Mouse (Mus musculus) midbrain, postnatal 0 days (tissue): ENCODE data around the gene B130006D01Rik. TPM values are rescaled to one million over a fixed set of nuclear protein-coding genes. Genes with fewer than 3 reads are reported as not detected.

Experiments used
- ATAC-seq: fragments of 200-750 bp; cut with Nextera tagmentation; 2 replicates; pipeline ENCODE4 v1.8.0; 2017; ENCODE audit warnings: moderate number of reproducible peaks, mild to moderate bottlenecking, moderate TSS enrichment, moderate library complexity; ENCODE audit not compliant: low FRiP score
- DNase-seq: peaks from one replicate; pipeline ENCODE4 v3.0.0-alpha.2; 2015; ENCODE audit warnings: low spot score
- H3K27ac ChIP-seq: fragments of 300-500 bp; sonication (generic); 2 replicates; pipeline ENCODE4 v1.5.1; 2014; ENCODE audit warnings: low read depth, mild to moderate bottlenecking, low read length, mixed read lengths
- H3K27me3 ChIP-seq: fragments of 300-500 bp; sonication (generic); 2 replicates; pipeline ENCODE4 v1.6.1; 2014; ENCODE audit warnings: low read length, control low read depth, mixed read lengths; ENCODE audit not compliant: insufficient read depth
- H3K36me3 ChIP-seq: fragments of 300-500 bp; sonication (generic); 2 replicates; pipeline ENCODE4 v1.6.1; 2014; ENCODE audit warnings: low read length, control low read depth, mixed read lengths; ENCODE audit not compliant: insufficient read depth
- H3K4me1 ChIP-seq: fragments of 300-500 bp; sonication (generic); 2 replicates; pipeline ENCODE4 v1.6.1; 2014; ENCODE audit warnings: mild to moderate bottlenecking, control low read depth, antibody characterized with exemption, low read length, mixed read lengths; ENCODE audit not compliant: insufficient read depth
- H3K4me2 ChIP-seq: fragments of 300-500 bp; sonication (generic); 2 replicates; pipeline ENCODE4 v1.6.1; 2014; ENCODE audit warnings: low read depth, mild to moderate bottlenecking, low read length, mixed read lengths; ENCODE audit not compliant: poor library complexity, severe bottlenecking
- H3K4me3 ChIP-seq: fragments of 300-500 bp; sonication (generic); 2 replicates; pipeline ENCODE4 v1.5.1; 2014; ENCODE audit warnings: low read depth, mild to moderate bottlenecking, low read length, moderate library complexity
- H3K9ac ChIP-seq: fragments of 300-500 bp; sonication (generic); replicated peaks from 2 replicates; pipeline ENCODE4 v1.6.1; 2014; ENCODE audit warnings: mild to moderate bottlenecking, low read length, moderate library complexity, mixed read lengths; ENCODE audit not compliant: poor library complexity, severe bottlenecking
- H3K9me3 ChIP-seq: fragments of 300-500 bp; sonication (generic); 2 replicates; pipeline ENCODE4 v1.6.1; 2016; ENCODE audit warnings: low read length, control low read depth
- CTCF ChIP-seq: IDR thresholded peaks from 2 replicates; pipeline ENCODE4 v1.5.1; 2016; ENCODE audit warnings: antibody characterized with exemption, mild to moderate bottlenecking
- WGBS: fragments of 180-500 bp; shearing (Covaris S2); extraction: QIAGEN DNeasy Blood & Tissue Kit; methylation state at CpG from one replicate; pipeline ENCODE4 v1.1.7; 2014; 5-methylcytosine and 5-hydroxymethylcytosine counted together
- polyA plus RNA-seq: library from polyadenylated mRNA; unstranded; fragments of >200 nt; fragmentation: Nextera tagmentation; extraction: Ambion mirVana; gene quantifications from 2 replicates; pipeline ENCODE4 v1.2.1, GENCODE M21; 2015
- total RNA-seq: library from RNA; depleted of rRNA; stranded (reverse); fragments of >200 nt; gene quantifications from 2 replicates; pipeline ENCODE4 v1.2.3, GENCODE M21; 2014; rRNA removed

Gene B130006D01Rik
- total RNA-seq (0.66 and 2.1 TPM in 2 replicates), polyA plus RNA-seq (0.32 and 0.51 TPM in 2 replicates)

- H3K27ac ChIP-seq: no peak within 1 kb of the TSS
- no peaks in the 10 kb centered on the region for H3K36me3 ChIP-seq
- DNase-seq: no peak
- no peaks in the 10 kb centered on the region for H3K9me3 ChIP-seq
- no peak within 1 kb of the TSS for H3K4me2 ChIP-seq
- H3K4me1 ChIP-seq: no peaks in the 10 kb centered on the region
- no peaks in the 10 kb centered on the region for H3K27me3 ChIP-seq
- no peak for TF ChIP-seq CTCF
- H3K4me3 ChIP-seq: no peak within 1 kb of the TSS
- WGBS: 97% methylated on average over 5 of the region's 5 CpGs
- no peak for ATAC-seq
- no peak within 1 kb of the TSS for H3K9ac ChIP-seq
Observed at GRCm38 (mm10) chr11:95723287-95723686, at the start of gene B130006D01Rik. Gene B130006D01Rik (plus strand): TSS chr11:95723587.

DNA sequence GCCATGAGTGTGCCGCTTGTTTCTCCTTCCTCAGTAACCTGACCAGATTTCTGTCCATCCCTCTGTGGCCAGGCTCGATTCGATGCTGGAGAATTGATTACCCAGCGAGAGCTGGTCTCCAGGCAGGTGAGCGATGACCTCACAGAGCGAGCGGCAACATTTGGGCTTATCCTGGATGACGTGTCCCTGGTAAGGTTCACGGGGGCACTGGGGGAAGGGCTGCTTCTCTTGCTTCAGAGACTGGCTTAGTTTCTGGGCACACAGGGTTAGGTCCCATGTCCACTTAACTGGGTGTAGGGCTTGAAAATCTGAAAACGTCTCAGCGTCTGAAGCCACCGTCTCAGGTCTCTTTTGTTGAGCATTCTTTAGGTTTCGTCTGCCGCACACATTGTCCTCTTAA, 47.9 kb upstream of the B130006D01Rik start:
- WGBS: 89% methylated on average over 14 of the region's 14 CpGs
- Histone ChIP-seq H3K27ac (no peak overlapping the region), H3K9ac (no peak overlapping the region), H3K9me3 (no peaks in the 10 kb centered on the region), H3K4me2 (no peak overlapping the region), H3K4me1 (no peaks in the 10 kb centered on the region), H3K36me3 (peaks cover 67% of the 10 kb centered on the region), H3K27me3 (no peaks in the 10 kb centered on the region), H3K4me3 (no peak overlapping the region)
- ATAC-seq: no peak
- TF ChIP-seq CTCF: no peak
- DNase-seq: no peak

GRCm38 (mm10) chr11:95676307-95676706, 47.1 kb upstream of the B130006D01Rik start:
- Histone ChIP-seq H3K27ac (no peak overlapping the region), H3K4me3 (no peak overlapping the region), H3K9me3 (no peaks in the 10 kb centered on the region), H3K4me1 (no peaks in the 10 kb centered on the region), H3K36me3 (peaks cover 67% of the 10 kb centered on the region), H3K27me3 (no peaks in the 10 kb centered on the region), H3K9ac (no peak overlapping the region), H3K4me2 (no peak overlapping the region)
- ATAC-seq (no peak), DNase-seq (peak; percentile 81)
- TF ChIP-seq CTCF: peak; percentile 83
- WGBS: 23% methylated on average over 6 of the region's 6 CpGs

GRCm38 (mm10) chr11:95677925-95678701, 45.3 kb upstream of the B130006D01Rik start:
- WGBS: 94% methylated on average over 14 of the region's 14 CpGs
- Histone ChIP-seq H3K27ac (no peak overlapping the region), H3K4me2 (no peak overlapping the region), H3K36me3 (peaks cover 65% of the 10 kb centered on the region), H3K4me1 (no peaks in the 10 kb centered on the region), H3K4me3 (no peak overlapping the region), H3K27me3 (no peaks in the 10 kb centered on the region), H3K9ac (no peak overlapping the region), H3K9me3 (no peaks in the 10 kb centered on the region)
- no peak for ATAC-seq
- no peak for DNase-seq
- no peak for TF ChIP-seq CTCF

DNA sequence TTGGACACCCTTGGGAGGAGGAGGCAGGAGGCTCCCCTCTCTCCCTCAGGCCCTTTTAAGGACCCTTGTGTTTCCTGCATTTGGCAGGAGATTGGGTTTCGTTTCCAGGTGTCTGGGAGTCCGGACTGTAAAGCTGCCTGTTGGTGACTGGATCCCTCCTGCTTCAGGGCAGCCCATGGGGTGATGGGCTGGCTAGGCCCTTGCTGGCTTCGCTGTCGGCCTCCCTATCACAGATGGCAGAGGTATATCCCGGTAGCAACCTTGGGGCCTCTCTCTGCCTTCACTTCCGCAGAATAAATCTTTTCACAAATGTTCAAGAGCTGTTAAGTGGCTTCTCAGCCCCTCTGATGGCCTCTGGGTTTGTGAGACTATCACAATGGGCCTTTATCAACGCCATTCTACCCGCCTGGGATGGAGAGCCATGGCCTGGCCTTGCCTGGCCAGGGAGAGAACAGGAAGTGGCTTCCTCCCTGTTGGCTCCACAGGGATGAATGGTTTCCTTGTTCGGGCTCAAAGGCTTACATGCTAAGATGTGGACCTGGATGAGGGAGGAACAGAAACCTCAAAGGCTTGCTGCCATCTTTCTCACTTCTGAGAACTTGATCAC, 41.3 kb upstream of the B130006D01Rik start:
- H3K9ac ChIP-seq: no peak overlapping the region
- WGBS: 75% methylated on average over 9 of the region's 9 CpGs
- H3K4me3 ChIP-seq: no peak overlapping the region
- no peak overlapping the region for H3K4me2 ChIP-seq
- no peaks in the 10 kb centered on the region for H3K4me1 ChIP-seq
- H3K36me3 ChIP-seq: peaks cover 38% of the 10 kb centered on the region
- ATAC-seq (no peak), DNase-seq (no peak)
- no peaks in the 10 kb centered on the region for H3K9me3 ChIP-seq
- no peaks in the 10 kb centered on the region for H3K27me3 ChIP-seq
- no peak overlapping the region; the same call in 1 of the 2 replicates for H3K27ac ChIP-seq
- no peak for TF ChIP-seq CTCF

- peaks cover 29% of the 10 kb centered on the region for H3K36me3 ChIP-seq
- H3K9me3 ChIP-seq: no peaks in the 10 kb centered on the region
- no peak overlapping the region for H3K27ac ChIP-seq
- no peaks in the 10 kb centered on the region for H3K4me1 ChIP-seq
- H3K9ac ChIP-seq: no peak overlapping the region
- no peak overlapping the region for H3K4me3 ChIP-seq
- ATAC-seq: no peak
- 90% methylated on average over 3 of the region's 3 CpGs for WGBS
- no peak overlapping the region for H3K4me2 ChIP-seq
- no peak for DNase-seq
- no peaks in the 10 kb centered on the region for H3K27me3 ChIP-seq
- no peak for TF ChIP-seq CTCF
Observed at GRCm38 (mm10) chr11:95682946-95683345, 40.4 kb upstream of the B130006D01Rik start.
